Mouse (Mus musculus) forebrain, embryonic 12.5 days (tissue): ENCODE data around the gene Fbxl14. TPM values are rescaled to one million over a fixed set of nuclear protein-coding genes. Genes with fewer than 3 reads are reported as not detected.

ENCODE experiments used
- ATAC-seq: fragments of 200-750 bp; cut with Nextera tagmentation; 2 replicates; pipeline ENCODE4 v1.8.0; 2017; ENCODE audit warnings: moderate TSS enrichment; ENCODE audit not compliant: low FRiP score
- H3K27ac ChIP-seq: fragments of 300-500 bp; sonication (generic); 2 replicates; pipeline ENCODE4 v1.5.1; 2016; ENCODE audit warnings: mild to moderate bottlenecking
- H3K27me3 ChIP-seq: fragments of 300-500 bp; sonication (generic); 2 replicates; pipeline ENCODE4 v1.6.1; 2016; ENCODE audit warnings: mild to moderate bottlenecking
- H3K36me3 ChIP-seq: fragments of 300-500 bp; sonication (generic); replicated peaks from 2 replicates; pipeline ENCODE4 v1.6.1; 2016; ENCODE audit warnings: mild to moderate bottlenecking
- H3K4me1 ChIP-seq: fragments of 300-500 bp; sonication (generic); 2 replicates; pipeline ENCODE4 v1.6.1; 2016
- H3K4me2 ChIP-seq: fragments of 300-500 bp; sonication (generic); 2 replicates; pipeline ENCODE4 v1.6.1; 2016; ENCODE audit warnings: mild to moderate bottlenecking, moderate library complexity
- H3K4me3 ChIP-seq: fragments of 300-500 bp; sonication (generic); replicated peaks from 2 replicates; pipeline ENCODE4 v1.5.1; 2016; ENCODE audit warnings: mild to moderate bottlenecking
- H3K9ac ChIP-seq: fragments of 300-500 bp; sonication (generic); 2 replicates; pipeline ENCODE4 v1.6.1; 2016; ENCODE audit warnings: mild to moderate bottlenecking
- H3K9me3 ChIP-seq: fragments of 300-500 bp; sonication (generic); 2 replicates; pipeline ENCODE4 v1.6.1; 2016
- WGBS: fragments of 180-500 bp; shearing (Covaris S2); methylation state at CpG from one replicate; pipeline ENCODE4 v1.1.7; 2016; 5-methylcytosine and 5-hydroxymethylcytosine counted together
- polyA plus RNA-seq: library from polyadenylated mRNA; unstranded; fragments of >200 nt; fragmentation: Nextera tagmentation; extraction: Ambion mirVana; gene quantifications from 2 replicates; pipeline ENCODE4 v1.2.1, GENCODE M21; 2016

Fbxl14 gene
- polyA plus RNA-seq, 1 experiment from 2014 or later, result 5.2 TPM

DNA sequence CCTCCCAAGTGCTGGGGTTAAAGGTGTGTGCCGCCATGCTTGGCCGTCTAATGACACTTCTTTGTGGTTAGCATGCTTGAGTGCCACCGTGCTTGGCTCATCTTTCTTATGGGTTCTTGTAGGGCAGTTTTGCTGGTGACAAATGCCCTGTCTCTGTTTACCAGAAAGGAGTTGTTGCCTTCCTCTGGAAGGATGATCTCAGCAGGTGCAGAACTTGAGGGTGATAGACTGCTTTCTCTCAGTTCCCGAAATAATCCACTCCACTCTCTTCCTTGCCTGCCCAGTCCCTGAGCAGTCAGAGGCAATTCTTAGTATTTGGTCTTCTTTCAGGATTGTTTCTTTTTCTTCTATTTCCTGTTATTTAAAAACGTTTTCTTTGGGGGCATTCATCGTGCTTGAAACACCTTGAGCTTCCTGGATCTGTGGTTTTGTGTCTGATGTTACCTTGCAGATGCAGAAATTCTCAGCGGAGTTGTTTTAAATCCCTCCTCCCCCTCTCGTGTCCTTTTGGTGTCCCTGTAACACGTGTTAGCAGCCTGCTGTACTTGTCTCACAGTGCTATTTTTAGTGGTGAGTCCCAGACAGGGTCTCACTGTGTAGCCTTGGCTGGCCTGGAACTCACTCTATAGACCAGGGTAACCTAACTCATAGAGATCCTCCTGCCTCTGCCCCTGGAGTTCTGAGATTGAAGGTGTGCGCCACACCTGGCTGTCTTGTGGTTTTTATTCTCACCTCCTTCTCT, 29.3 kb downstream of the Fbxl14 start:
- no peak overlapping the region for H3K27ac ChIP-seq
- H3K4me2 ChIP-seq, result no peak overlapping the region
- peaks cover 9% of the 10 kb centered on the region; the same call in 1 of the 2 replicates for H3K4me1 ChIP-seq
- no peaks in the 10 kb centered on the region for H3K36me3 ChIP-seq
- H3K27me3 ChIP-seq, result no peaks in the 10 kb centered on the region
- no peak overlapping the region for H3K9ac ChIP-seq
- ATAC-seq, result no peak
- no peak overlapping the region for H3K4me3 ChIP-seq
- H3K9me3 ChIP-seq, result no peaks in the 10 kb centered on the region
- 90% methylated on average over 10 of the region's 10 CpGs for WGBS

DNA sequence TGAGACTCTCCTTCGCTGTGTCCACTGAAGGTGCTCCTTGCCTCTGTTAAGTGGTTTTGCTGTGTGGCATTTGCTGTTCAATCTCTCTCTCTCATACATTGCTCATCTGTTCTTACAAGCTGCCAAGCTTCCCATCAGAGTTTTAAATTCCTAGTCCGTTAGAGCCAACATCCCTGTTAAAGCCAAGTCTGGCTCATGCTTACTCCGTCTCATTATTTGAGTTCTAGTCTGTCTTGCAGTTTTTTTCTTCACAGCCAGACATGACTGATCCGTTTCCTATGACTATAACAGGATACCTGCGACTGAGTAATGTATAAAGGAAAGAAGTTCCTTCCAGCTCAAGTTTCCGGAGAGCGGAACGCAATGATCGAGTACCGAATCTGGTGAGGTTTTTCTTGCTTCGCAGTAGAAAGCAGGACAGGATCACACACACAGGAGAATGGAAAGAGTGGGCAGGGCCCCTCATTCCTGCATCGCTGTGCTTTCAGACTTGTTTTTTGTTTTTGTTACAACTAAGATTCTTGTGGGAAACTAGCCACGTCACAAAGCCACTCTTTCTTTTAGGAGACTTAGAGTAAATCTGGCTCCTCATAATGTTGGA, 30.1 kb downstream of the Fbxl14 start:
- peaks cover 16% of the 10 kb centered on the region; the same call in 1 of the 2 replicates for H3K4me1 ChIP-seq
- H3K4me2 ChIP-seq, result no peak overlapping the region
- no peaks in the 10 kb centered on the region for H3K27me3 ChIP-seq
- no peaks in the 10 kb centered on the region for H3K9me3 ChIP-seq
- 93% methylated on average over 13 of the region's 13 CpGs for WGBS
- H3K36me3 ChIP-seq, result no peaks in the 10 kb centered on the region
- H3K9ac ChIP-seq, result no peak overlapping the region
- H3K4me3 ChIP-seq, result no peak overlapping the region
- no peak overlapping the region for H3K27ac ChIP-seq
- ATAC-seq, result no peak

DNA sequence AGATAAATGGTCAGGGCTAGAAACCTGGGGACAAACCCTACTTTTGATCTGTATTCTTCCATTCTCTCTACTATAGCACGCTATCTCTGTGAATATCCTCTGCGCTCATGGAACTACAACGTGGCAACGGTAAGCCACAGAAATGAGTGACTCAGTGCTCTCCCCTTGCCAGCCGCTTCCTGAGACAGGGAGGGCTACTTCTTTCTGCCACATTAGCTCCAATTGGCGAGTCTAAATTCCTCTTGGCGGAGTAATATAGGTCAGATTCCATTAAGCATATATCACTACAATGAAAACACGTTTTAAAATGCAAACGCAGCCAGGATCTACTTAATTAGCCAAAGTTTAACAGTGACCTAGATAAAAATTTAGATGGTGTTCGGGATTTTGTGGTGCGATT, 33.2 kb downstream of the Fbxl14 start:
- H3K9ac ChIP-seq, result no peak overlapping the region
- no peaks in the 10 kb centered on the region for H3K36me3 ChIP-seq
- H3K9me3 ChIP-seq, result no peaks in the 10 kb centered on the region
- H3K4me1 ChIP-seq, result peaks cover 11% of the 10 kb centered on the region; the same call in 1 of the 2 replicates
- H3K27me3 ChIP-seq, result no peaks in the 10 kb centered on the region
- WGBS, result 90% methylated on average over 11 of the region's 11 CpGs
- ATAC-seq, result no peak
- no peak overlapping the region for H3K4me2 ChIP-seq
- no peak overlapping the region for H3K27ac ChIP-seq
- no peak overlapping the region for H3K4me3 ChIP-seq

DNA sequence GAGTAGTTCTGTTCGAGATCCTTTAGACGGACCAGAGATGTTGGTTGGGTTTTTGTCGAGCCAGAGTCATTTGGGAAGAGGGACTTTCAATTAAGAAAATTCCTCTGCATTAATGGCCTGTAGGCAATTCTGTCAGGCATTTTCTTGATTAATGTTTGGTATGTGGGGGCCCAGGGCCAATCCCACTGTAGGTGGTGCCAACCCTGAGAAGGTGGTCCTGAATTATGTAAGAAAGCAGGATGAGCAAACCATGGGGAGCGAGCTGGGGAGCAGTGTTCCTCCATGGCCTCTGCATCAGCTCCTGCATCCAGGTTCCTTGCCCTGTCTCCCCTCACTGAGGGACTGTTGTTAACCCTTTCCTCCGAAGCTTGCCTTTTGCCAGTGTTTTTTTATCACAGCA, 34.0 kb downstream of the Fbxl14 start:
- Histone ChIP-seq H3K27me3 (no peaks in the 10 kb centered on the region), H3K4me2 (no peak overlapping the region), H3K4me1 (peaks cover 11% of the 10 kb centered on the region; the same call in 1 of the 2 replicates), H3K4me3 (no peak overlapping the region), H3K9me3 (no peaks in the 10 kb centered on the region), H3K36me3 (no peaks in the 10 kb centered on the region), H3K27ac (no peak overlapping the region), H3K9ac (no peak overlapping the region)
- ATAC-seq, result no peak
- 87% methylated on average over 5 of the region's 5 CpGs for WGBS

DNA sequence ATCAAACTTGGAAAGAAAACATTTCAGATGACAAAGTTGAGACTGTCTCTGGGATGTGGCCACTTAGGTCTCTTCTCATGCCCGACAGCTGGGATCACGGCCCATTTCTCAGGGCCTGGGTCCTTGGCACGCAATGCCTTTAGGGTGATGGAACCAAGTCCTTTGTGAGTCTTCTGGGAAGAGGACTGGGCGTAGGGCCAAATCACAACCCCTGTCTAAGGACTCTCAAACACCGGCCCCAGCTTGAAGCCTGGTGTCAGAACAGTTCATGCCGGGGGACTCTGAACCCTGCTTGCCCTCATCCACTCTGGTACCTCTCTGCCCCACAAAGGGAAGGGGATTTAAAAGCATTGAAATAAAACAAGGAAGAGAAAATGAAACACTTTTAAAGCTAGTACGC, 34.6 kb downstream of the Fbxl14 start:
- no peak for ATAC-seq
- WGBS, result 65% methylated on average over 7 of the region's 7 CpGs
- Histone ChIP-seq H3K36me3 (no peaks in the 10 kb centered on the region), H3K27me3 (no peaks in the 10 kb centered on the region), H3K27ac (no peak overlapping the region), H3K9me3 (no peaks in the 10 kb centered on the region), H3K9ac (no peak overlapping the region), H3K4me2 (no peak overlapping the region), H3K4me1 (peaks cover 11% of the 10 kb centered on the region; the same call in 1 of the 2 replicates), H3K4me3 (no peak overlapping the region)

DNA sequence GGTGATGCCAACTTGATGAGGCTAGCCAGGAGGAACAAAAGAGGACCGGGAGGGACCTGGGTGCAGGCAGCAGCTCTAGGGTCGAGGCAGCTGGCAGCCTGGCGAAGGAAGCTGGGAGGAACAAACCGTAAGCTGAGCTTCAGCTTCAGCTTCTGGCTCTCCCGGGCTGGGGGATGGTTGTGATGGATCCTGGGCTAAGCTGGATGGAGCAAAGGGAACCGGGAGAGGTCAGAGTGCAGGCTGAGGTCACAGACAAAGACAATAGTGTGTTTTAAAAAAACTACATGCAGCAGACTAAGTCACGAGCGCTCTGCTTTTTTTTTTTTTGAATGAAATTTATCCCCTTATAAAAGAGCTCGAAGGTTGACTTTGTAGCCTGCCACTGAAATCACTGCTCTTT, 41.3 kb downstream of the Fbxl14 start:
- no peaks in the 10 kb centered on the region for H3K27me3 ChIP-seq
- 29% methylated on average over 9 of the region's 9 CpGs for WGBS
- H3K27ac ChIP-seq, result no peak overlapping the region
- H3K4me2 ChIP-seq, result no peak overlapping the region
- no peak overlapping the region for H3K9ac ChIP-seq
- H3K9me3 ChIP-seq, result no peaks in the 10 kb centered on the region
- no peak overlapping the region for H3K4me3 ChIP-seq
- H3K4me1 ChIP-seq, result peaks cover 23% of the 10 kb centered on the region
- ATAC-seq, result no peak
- no peaks in the 10 kb centered on the region for H3K36me3 ChIP-seq

DNA sequence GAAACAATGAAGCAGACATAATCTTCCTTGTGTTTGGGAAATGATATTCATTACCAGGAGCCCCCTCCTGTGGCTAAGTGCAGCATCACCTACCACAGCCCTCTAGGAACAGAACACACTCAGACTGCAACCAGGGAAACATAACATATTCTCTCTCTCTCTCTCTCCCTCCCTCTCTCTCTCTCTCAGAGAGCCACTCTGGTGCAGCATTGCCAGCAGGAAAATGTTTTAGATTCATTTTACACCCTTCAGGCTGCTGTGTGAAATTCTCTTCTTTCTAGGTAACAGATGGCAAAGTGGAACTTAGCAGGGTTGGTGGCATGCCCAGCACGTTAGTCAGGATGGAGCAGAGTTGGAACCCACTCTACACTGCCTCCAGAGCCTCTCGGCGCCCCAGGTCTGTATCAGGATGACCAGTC, 42.0 kb downstream of the Fbxl14 start:
- H3K27ac ChIP-seq, result no peak overlapping the region

DNA sequence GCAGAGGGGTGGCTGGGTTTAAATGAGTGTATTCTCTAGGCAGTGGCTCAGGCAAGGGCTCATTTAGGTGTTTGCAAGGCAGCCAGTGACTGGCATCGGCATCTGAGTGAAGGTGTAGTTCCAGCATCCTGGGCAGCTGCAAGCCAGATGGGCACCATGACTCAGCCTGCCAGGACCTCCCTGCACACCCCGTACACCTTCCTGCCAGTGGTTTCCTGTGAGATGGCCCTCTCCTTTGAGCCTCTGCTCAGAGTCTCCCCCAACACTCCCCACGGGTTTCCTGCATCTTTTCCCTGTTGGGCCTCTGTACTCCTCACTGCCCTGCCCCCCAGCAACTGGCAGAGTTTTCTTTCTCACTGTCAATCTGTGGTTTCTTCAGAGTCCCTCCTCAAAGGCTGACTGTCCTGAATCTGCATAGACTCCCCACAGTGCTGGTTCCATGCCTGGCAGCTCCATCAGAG, 42.5 kb downstream of the Fbxl14 start:
- Histone ChIP-seq H3K27ac (no peak overlapping the region), H3K36me3 (no peaks in the 10 kb centered on the region), H3K9me3 (no peaks in the 10 kb centered on the region), H3K27me3 (no peaks in the 10 kb centered on the region), H3K9ac (no peak overlapping the region), H3K4me3 (no peak overlapping the region), H3K4me1 (peaks cover 26% of the 10 kb centered on the region), H3K4me2 (0 out of 2 replicates have a peak overlapping the region, but pooled peaks have one; percentile 2)
- 43% methylated on average over 3 of the region's 3 CpGs for WGBS
- ATAC-seq, result no peak

More for the DNA sequence above, 42.0 kb downstream of the Fbxl14 start:
- WGBS, result 67% methylated on average over 3 of the region's 3 CpGs
- H3K4me2 ChIP-seq, result no peak overlapping the region
- no peaks in the 10 kb centered on the region for H3K27me3 ChIP-seq
- H3K4me1 ChIP-seq, result peaks cover 25% of the 10 kb centered on the region
- H3K9me3 ChIP-seq, result no peaks in the 10 kb centered on the region
- H3K4me3 ChIP-seq, result no peak overlapping the region
- ATAC-seq, result no peak
- no peak overlapping the region for H3K9ac ChIP-seq
- no peaks in the 10 kb centered on the region for H3K36me3 ChIP-seq

DNA sequence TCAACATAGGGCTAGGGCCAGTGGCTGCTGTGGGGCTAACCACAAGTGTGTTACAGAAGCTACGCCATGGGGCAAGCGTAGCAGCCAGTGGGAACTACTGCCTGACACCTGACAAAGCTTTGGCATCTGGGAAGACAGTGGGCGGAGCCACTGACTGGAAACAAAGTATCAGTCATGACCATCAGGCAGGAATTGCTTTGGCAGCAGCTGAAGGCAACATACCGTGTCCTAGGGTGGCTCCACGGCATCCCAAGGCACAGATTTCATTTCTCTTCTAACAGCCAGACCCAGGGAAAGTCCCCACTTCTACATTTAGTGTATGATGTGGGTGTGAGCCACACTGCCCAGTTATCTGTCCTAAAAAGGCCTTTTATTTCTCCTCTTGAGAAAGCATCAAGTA, 47.0 kb downstream of the Fbxl14 start:
- ATAC-seq, result no peak
- WGBS, result 85% methylated on average over 5 of the region's 5 CpGs
- H3K4me2 ChIP-seq, result no peak overlapping the region
- H3K36me3 ChIP-seq, result no peaks in the 10 kb centered on the region
- H3K4me1 ChIP-seq, result peaks cover 24% of the 10 kb centered on the region
- H3K27ac ChIP-seq, result no peak overlapping the region
- H3K27me3 ChIP-seq, result no peaks in the 10 kb centered on the region
- H3K4me3 ChIP-seq, result no peak overlapping the region
- H3K9ac ChIP-seq, result no peak overlapping the region
- no peaks in the 10 kb centered on the region for H3K9me3 ChIP-seq

DNA sequence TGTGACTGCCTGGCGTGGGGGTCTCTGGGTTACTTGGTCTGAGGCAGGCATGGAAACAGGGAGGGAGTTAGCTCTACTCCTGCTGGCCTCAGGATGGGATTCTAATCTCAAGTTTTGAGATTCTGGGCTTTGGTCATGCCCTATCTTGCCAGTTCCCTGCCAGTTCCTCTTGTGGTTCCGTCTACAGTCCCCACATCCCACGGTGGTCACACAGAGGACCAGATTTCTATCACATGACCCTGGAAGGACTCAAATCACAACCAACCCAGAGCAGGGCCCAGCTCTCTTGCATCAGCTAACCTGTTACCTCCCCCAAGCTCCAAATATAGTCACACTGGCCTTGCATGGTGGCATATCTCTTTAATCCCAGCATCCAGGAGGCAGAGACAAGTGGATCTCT, 50.2 kb downstream of the Fbxl14 start:
- H3K4me3 ChIP-seq, result no peak overlapping the region
- no peak overlapping the region for H3K9ac ChIP-seq
- no peaks in the 10 kb centered on the region for H3K27me3 ChIP-seq
- no peaks in the 10 kb centered on the region for H3K36me3 ChIP-seq
- H3K4me1 ChIP-seq, result 0 out of 2 replicates have a peak, but pooled peaks cover 3% of the 10 kb centered on the region
- 86% methylated on average over 3 of the region's 3 CpGs for WGBS
- no peaks in the 10 kb centered on the region for H3K9me3 ChIP-seq
- H3K4me2 ChIP-seq, result no peak overlapping the region
- H3K27ac ChIP-seq, result no peak overlapping the region
- no peak for ATAC-seq
